Mouse (Mus musculus): ENCODE results near the gene Cyb561. TPM values are rescaled to one million over a fixed set of nuclear protein-coding genes. Genes with fewer than 3 reads are reported as not detected.

Gene Cyb561
- polyA plus RNA-seq, 1 experiment from 2014 or later: 28.3 TPM

DNA sequence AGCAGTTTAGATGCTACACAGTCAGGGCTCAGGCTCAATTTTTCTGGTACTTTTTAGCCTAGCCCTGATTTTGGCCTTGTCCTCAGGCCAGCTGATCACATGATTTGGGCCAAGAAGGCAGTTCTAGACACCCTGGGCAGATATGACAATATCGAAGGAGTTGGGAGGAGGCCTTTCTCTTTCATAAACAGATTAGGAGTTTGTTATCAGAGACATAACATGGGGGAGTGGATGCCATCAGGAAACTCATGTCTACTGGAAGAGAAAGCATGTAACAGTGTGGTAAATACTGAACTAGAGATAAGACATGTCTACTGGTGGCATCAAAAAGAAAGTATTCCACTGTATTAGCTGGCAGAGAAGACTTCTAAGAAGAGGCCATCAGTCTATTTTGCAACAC, 67.6 kb downstream of the Cyb561 start:
- no peak overlapping the region for H3K27ac ChIP-seq (ENCODE audit: low read depth)
- H3K4me3 ChIP-seq (ENCODE audit: low read depth, low read length): no peak overlapping the region
- DNase-seq: no peak
- 0 out of 2 replicates have a peak, but pooled peaks cover 2% of the 10 kb centered on the region for H3K4me1 ChIP-seq (ENCODE audit: insufficient read depth)
- no peaks in the 10 kb centered on the region for H3K27me3 ChIP-seq (ENCODE audit: insufficient read depth, low read length)
- H3K9me3 ChIP-seq (ENCODE audit: low read depth, low read length): no peaks in the 10 kb centered on the region
- 51% methylated on average over 1 of the region's 1 CpGs for WGBS
- H3K4me2 ChIP-seq: no peak overlapping the region
- ATAC-seq (ENCODE audit: insufficient read depth): no peak
- H3K9ac ChIP-seq: no peak overlapping the region
- H3K36me3 ChIP-seq (ENCODE audit: insufficient read depth): peaks cover 7% of the 10 kb centered on the region; the same call in 1 of the 2 replicates
- TF ChIP-seq CTCF (IDR thresholded peaks at IDR 0.05; ENCODE audit: low read depth): no peak

Other genes with a start within 250 kb of the Cyb561 start
- gene Ace, start 14.6 kb upstream of the Cyb561 start, polyA plus RNA-seq (2014; fragmentation: Nextera tagmentation; extraction: Ambion mirVana): 4.8 and 5.4 TPM in 2 replicates
- not detected in 2 replicates for gene Ace3, start 41.3 kb upstream of the Cyb561 start, polyA plus RNA-seq (2014; fragmentation: Nextera tagmentation; extraction: Ambion mirVana)
- 0.31 and 0.39 TPM in 2 replicates for gene Kcnh6, start 54.8 kb upstream of the Cyb561 start, polyA plus RNA-seq (2014; fragmentation: Nextera tagmentation; extraction: Ambion mirVana)
- gene Dcaf7, start 83.5 kb upstream of the Cyb561 start, polyA plus RNA-seq (2014; fragmentation: Nextera tagmentation; extraction: Ambion mirVana): 72.5 and 83.8 TPM in 2 replicates
- gene Taco1, start 112.7 kb upstream of the Cyb561 start, polyA plus RNA-seq (2014; fragmentation: Nextera tagmentation; extraction: Ambion mirVana): 9.5 TPM in 2 replicates
- gene Map3k3, start 131.3 kb upstream of the Cyb561 start, polyA plus RNA-seq (2014; fragmentation: Nextera tagmentation; extraction: Ambion mirVana): 29.1 and 33.4 TPM in 2 replicates
- not detected in 2 replicates for gene Gm10840, start 207.5 kb upstream of the Cyb561 start, polyA plus RNA-seq (2014; fragmentation: Nextera tagmentation; extraction: Ambion mirVana)
- gene Limd2, start 207.5 kb upstream of the Cyb561 start, polyA plus RNA-seq (2014; fragmentation: Nextera tagmentation; extraction: Ambion mirVana): 211 and 229 TPM in 2 replicates
- 31.7 and 32.6 TPM in 2 replicates for gene Strada, start 248.8 kb upstream of the Cyb561 start, polyA plus RNA-seq (2014; fragmentation: Nextera tagmentation; extraction: Ambion mirVana)

All from lung, embryonic 14.5 days (tissue).